Mouse (Mus musculus) limb, embryonic 14.5 days (tissue): ENCODE results near the gene Ddi1. TPM values are rescaled to one million over a fixed set of nuclear protein-coding genes. Genes with fewer than 3 reads are reported as not detected.

Experiments used
- ATAC-seq: fragments of 200-750 bp; cut with Nextera tagmentation; 2 replicates; pipeline ENCODE4 v1.8.0; 2017; ENCODE audit warnings: low read depth, moderate number of reproducible peaks, moderate TSS enrichment; ENCODE audit not compliant: low FRiP score
- DNase-seq: peaks from one replicate; pipeline ENCODE4 v3.0.0-alpha.2; 2015; ENCODE audit warnings: low spot score
- H3K27ac ChIP-seq: fragments of 300-500 bp; sonication (generic); replicated peaks from 2 replicates; pipeline ENCODE4 v1.5.1; 2014; ENCODE audit warnings: low read depth, mild to moderate bottlenecking, low read length, moderate library complexity, mixed read lengths
- H3K27me3 ChIP-seq: fragments of 300-500 bp; sonication (generic); 2 replicates; pipeline ENCODE4 v1.6.1; 2014; ENCODE audit warnings: low read length, mixed read lengths; ENCODE audit not compliant: control insufficient read depth, insufficient read depth
- H3K36me3 ChIP-seq: fragments of 300-500 bp; sonication (generic); 2 replicates; pipeline ENCODE4 v1.6.1; 2014; ENCODE audit warnings: mild to moderate bottlenecking, low read length, moderate library complexity, mixed read lengths; ENCODE audit not compliant: control insufficient read depth, insufficient read depth
- H3K4me1 ChIP-seq: fragments of 300-500 bp; sonication (generic); 2 replicates; pipeline ENCODE4 v1.6.1; 2014; ENCODE audit warnings: antibody characterized with exemption, low read length, mixed read lengths; ENCODE audit not compliant: control insufficient read depth, insufficient read depth
- H3K4me2 ChIP-seq: fragments of 300-500 bp; sonication (generic); replicated peaks from 2 replicates; pipeline ENCODE4 v1.6.1; 2014; ENCODE audit warnings: low read depth, mild to moderate bottlenecking, low read length, moderate library complexity; ENCODE audit not compliant: severe bottlenecking
- H3K4me3 ChIP-seq: fragments of 300-500 bp; sonication (generic); replicated peaks from 2 replicates; pipeline ENCODE4 v1.5.1; 2014; ENCODE audit warnings: low read length
- H3K9ac ChIP-seq: fragments of 300-500 bp; sonication (generic); 2 replicates; pipeline ENCODE4 v1.6.1; 2014; ENCODE audit warnings: mild to moderate bottlenecking, low read depth, low read length, moderate library complexity; ENCODE audit not compliant: severe bottlenecking
- H3K9me3 ChIP-seq: fragments of 300-500 bp; sonication (generic); 2 replicates; pipeline ENCODE4 v1.6.1; 2016; ENCODE audit warnings: low read length; ENCODE audit not compliant: control insufficient read depth
- POLR2A ChIP-seq: fragments of 200-500 bp; IDR thresholded peaks from 2 replicates; pipeline ENCODE4 v1.8.0; 2012; ENCODE audit warnings: inconsistent platforms, mild to moderate bottlenecking, moderate library complexity, borderline replicate concordance; ENCODE audit not compliant: insufficient read depth, insufficient read length; ENCODE audit errors: extremely low read depth
- WGBS: fragments of 180-500 bp; shearing (Covaris S2); extraction: QIAGEN DNeasy Blood & Tissue Kit; methylation state at CpG from one replicate; pipeline ENCODE4 v1.1.7; 2014; 5-methylcytosine and 5-hydroxymethylcytosine counted together
- polyA plus RNA-seq, 2 experiments: library from polyadenylated mRNA; depleted of rRNA in 1 of 2; stranded (reverse) in 1 of 2; unstranded in 1 of 2; fragments of >200 nt; fragmentation: Nextera tagmentation in 1 of 2; extraction: Ambion mirVana in 1 of 2; gene quantifications; 2 replicates each; pipeline versions ENCODE4 v1.2.1 to v1.2.3; 2012 to 2014

Gene Ddi1
- not detected in 2 replicates for polyA plus RNA-seq (2012; rRNA removed)
- 0.07 and 0.15 TPM in 2 replicates for polyA plus RNA-seq (2014; fragmentation: Nextera tagmentation; extraction: Ambion mirVana)

DNA sequence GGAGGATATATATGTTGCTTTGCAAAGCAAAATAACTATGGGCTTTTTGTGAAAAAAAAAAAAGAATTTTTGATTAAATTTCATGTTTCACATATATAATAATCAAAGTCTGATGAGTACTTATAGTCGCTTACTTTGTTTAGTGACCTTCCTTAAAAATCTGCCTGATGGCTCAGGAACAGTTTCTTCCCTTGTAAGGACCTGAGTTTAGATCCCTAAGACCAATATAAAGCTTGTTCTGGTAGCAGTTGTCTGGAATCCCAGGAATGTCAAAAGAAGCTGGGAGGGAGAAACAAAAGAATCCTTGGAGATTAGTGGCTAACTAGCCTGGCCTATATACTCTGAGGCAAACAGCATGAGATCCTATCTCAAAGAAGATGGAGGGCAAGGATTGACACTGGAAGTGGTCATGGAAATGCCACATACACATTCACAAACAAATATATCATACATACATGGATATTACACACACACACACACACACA lies at the start of gene Ddi1:
Gene Ddi1, minus strand, starts transcription at position 51 of the 485 bp plus-strand sequence.
- Histone ChIP-seq H3K27ac (no peak within 1 kb of the TSS), H3K9ac (no peak within 1 kb of the TSS), H3K4me2 (no peak within 1 kb of the TSS), H3K4me1 (no peaks in the 10 kb centered on the region), H3K9me3 (no peaks in the 10 kb centered on the region), H3K36me3 (no peaks in the 10 kb centered on the region), H3K4me3 (no peak within 1 kb of the TSS), H3K27me3 (no peaks in the 10 kb centered on the region)
- ATAC-seq: no peak
- DNase-seq: no peak
- no peak for TF ChIP-seq POLR2A
- WGBS: 76% methylated on average over 1 of the region's 1 CpGs

DNA sequence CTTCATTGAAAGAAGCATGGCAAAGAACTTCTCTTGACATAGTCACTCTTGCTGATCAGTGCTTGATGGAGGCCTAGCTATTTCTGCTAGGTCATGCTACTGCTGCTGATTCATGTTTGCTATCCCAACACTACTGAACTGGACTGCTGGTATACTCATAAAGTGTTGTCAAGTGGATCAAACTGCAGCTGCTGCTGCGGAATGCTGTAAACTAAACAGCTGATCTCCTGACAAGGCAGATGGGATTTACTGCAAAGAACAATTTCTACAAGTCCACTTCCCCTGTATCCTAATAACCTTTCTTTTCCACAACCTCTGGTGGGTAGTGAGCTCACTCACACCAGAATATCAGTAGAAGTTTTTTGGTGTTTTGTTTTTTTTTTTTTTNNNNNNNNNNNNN lies 47.5 kb upstream of the Ddi1 start:
- DNase-seq: peak; percentile 9
- WGBS: 50% methylated on average over 1 of the region's 1 CpGs
- H3K4me1 ChIP-seq: no peaks in the 10 kb centered on the region
- H3K4me2 ChIP-seq: no peak overlapping the region
- H3K9me3 ChIP-seq: no peaks in the 10 kb centered on the region
- no peak overlapping the region for H3K9ac ChIP-seq
- 0 out of 2 replicates have a peak, but pooled peaks have one; percentile 50 for ATAC-seq
- H3K36me3 ChIP-seq: no peaks in the 10 kb centered on the region
- TF ChIP-seq POLR2A: no peak
- no peak overlapping the region for H3K4me3 ChIP-seq
- H3K27me3 ChIP-seq: no peaks in the 10 kb centered on the region
- H3K27ac ChIP-seq: no peak overlapping the region

DNA sequence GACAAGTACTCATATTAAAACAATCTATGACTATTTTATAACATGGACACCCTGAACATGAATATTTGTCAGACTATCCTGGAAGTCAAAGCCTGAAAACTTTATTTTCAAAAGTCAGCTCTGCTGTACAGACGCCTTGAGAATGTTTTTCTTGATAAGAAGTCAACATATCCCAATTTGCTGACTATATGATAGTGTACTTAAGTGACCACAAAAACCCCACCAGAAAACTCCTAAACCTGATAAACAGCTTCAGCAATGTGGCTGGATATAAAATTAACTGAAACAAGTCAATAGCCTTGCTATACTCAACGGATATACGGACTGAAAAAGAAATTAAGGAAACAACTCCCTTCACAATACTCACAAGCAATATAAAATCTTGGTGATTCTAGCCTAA lies 36.2 kb upstream of the Ddi1 start:
- 92% methylated on average over 3 of the region's 3 CpGs for WGBS
- ATAC-seq: no peak
- H3K4me1 ChIP-seq: no peaks in the 10 kb centered on the region

DNA sequence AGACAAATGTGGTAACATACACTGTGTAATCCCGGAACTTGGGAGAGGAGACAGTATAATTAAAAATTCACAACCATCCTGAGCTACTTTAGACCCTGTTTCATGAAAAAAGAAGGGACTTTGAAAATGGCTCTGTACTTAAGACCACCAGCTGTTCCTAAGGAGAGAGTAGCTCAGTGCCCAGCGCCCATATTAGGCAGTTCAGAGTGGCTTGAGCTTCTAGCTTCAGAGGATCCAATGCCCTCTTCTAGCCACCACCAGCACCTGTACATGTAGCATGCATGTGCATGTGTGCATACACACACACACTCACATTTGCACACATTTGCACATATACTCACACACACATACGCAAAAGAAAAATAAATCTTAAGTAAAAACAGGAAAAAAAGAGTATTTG lies 34.9 kb upstream of the Ddi1 start:
- WGBS: 85% methylated on average over 3 of the region's 3 CpGs
- H3K9me3 ChIP-seq: no peaks in the 10 kb centered on the region
- H3K36me3 ChIP-seq: no peaks in the 10 kb centered on the region
- TF ChIP-seq POLR2A: no peak
- DNase-seq (no peak), ATAC-seq (no peak)
- no peaks in the 10 kb centered on the region for H3K4me1 ChIP-seq
- H3K4me2 ChIP-seq: no peak overlapping the region
- no peak overlapping the region for H3K4me3 ChIP-seq
- H3K27me3 ChIP-seq: no peaks in the 10 kb centered on the region
- H3K9ac ChIP-seq: no peak overlapping the region
- H3K27ac ChIP-seq: no peak overlapping the region

More for the DNA sequence above, 36.2 kb upstream of the Ddi1 start:
- no peak overlapping the region for H3K27ac ChIP-seq
- TF ChIP-seq POLR2A: no peak
- no peak overlapping the region for H3K4me3 ChIP-seq
- DNase-seq: no peak
- H3K27me3 ChIP-seq: no peaks in the 10 kb centered on the region
- no peaks in the 10 kb centered on the region for H3K36me3 ChIP-seq
- no peak overlapping the region for H3K4me2 ChIP-seq
- H3K9ac ChIP-seq: no peak overlapping the region
- no peaks in the 10 kb centered on the region for H3K9me3 ChIP-seq

GRCm38 (mm10) chr9:6302050-6302449 lies 32.4 kb upstream of the Ddi1 start:
- no peak for TF ChIP-seq POLR2A
- H3K4me1 ChIP-seq: no peaks in the 10 kb centered on the region
- no peak overlapping the region for H3K27ac ChIP-seq
- no peaks in the 10 kb centered on the region for H3K9me3 ChIP-seq
- no peak for DNase-seq
- H3K4me3 ChIP-seq: no peak overlapping the region
- H3K27me3 ChIP-seq: no peaks in the 10 kb centered on the region
- 74% methylated on average over 3 of the region's 3 CpGs for WGBS
- no peak overlapping the region for H3K4me2 ChIP-seq
- ATAC-seq: no peak
- no peak overlapping the region for H3K9ac ChIP-seq
- no peaks in the 10 kb centered on the region for H3K36me3 ChIP-seq

GRCm38 (mm10) chr9:6298547-6298946 lies 28.9 kb upstream of the Ddi1 start:
- Histone ChIP-seq H3K36me3 (no peaks in the 10 kb centered on the region), H3K4me2 (no peak overlapping the region), H3K27me3 (no peaks in the 10 kb centered on the region), H3K27ac (no peak overlapping the region), H3K9ac (no peak overlapping the region), H3K9me3 (no peaks in the 10 kb centered on the region), H3K4me1 (no peaks in the 10 kb centered on the region), H3K4me3 (no peak overlapping the region)
- DNase-seq (no peak), ATAC-seq (no peak)
- no peak for TF ChIP-seq POLR2A
- WGBS: 83% methylated on average over 2 of the region's 2 CpGs
